Mouse (Mus musculus) heart, postnatal 0 days (tissue): ENCODE results near the gene Brpf1.

Experiments
- CTCF ChIP-seq: IDR thresholded peaks from 2 replicates; pipeline ENCODE4 v1.5.1; 2016; ENCODE audit warnings: antibody characterized with exemption, control low read depth, low read depth
- EP300 ChIP-seq: IDR thresholded peaks from 2 replicates; pipeline ENCODE4 v1.6.1; 2016; ENCODE audit warnings: antibody characterized with exemption, low read depth

GRCm38 (mm10) chr6:113261174-113261858 is 45.6 kb upstream of the Brpf1 start:
- TF ChIP-seq CTCF: no peak
- no peak for TF ChIP-seq EP300
